Mouse (Mus musculus): Measurements from ENCODE around the gene Tob1.

DNA sequence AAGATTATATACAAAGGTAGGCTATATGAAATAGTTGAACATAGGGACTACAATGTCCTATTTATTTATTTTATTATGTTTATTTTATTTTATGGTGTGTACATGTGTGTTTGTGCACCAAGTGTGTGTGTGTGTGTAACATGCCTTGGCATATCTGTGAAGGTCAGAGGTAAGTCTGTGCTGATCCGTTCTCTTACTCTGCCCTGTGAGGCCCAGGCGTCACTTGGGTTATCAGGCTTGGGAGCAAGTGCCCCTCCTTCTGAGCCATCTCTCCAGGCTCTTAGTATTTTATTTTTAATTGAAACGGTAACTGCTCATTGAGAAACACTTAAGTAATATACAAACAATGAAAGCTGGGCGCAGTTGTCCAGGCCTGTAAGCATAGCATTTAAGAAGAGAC lies 10.8 kb upstream of the Tob1 start:
- no peak for TF ChIP-seq CTCF (IDR thresholded peaks at IDR 0.05; ENCODE audit: control insufficient read depth, insufficient read depth, insufficient read length)
- TF ChIP-seq MAX (IDR thresholded peaks at IDR 0.05): no peak
- no peak for TF ChIP-seq MYOD1 (IDR thresholded peaks at IDR 0.05; ENCODE audit: control insufficient read depth, insufficient read length, low read depth)
- TF ChIP-seq MYOG (IDR thresholded peaks at IDR 0.05; ENCODE audit: control insufficient read depth, extremely low read depth, insufficient read length): no peak
- no peak for TF ChIP-seq USF1 (IDR thresholded peaks at IDR 0.05; ENCODE audit: low read depth)
